Mouse (Mus musculus) stomach, postnatal 0 days (tissue): ENCODE results near the gene Pde9a.

Source experiments
- CTCF ChIP-seq: IDR thresholded peaks from 2 replicates; pipeline ENCODE4 v1.5.1; 2016; ENCODE audit warnings: antibody characterized with exemption, low read depth, mild to moderate bottlenecking, moderate library complexity
- EP300 ChIP-seq: optimal IDR thresholded peaks from 2 replicates; pipeline ENCODE3; 2016; ENCODE audit warnings: antibody characterized with exemption

GRCm38 (mm10) chr17:31391462-31391861, 5.5 kb downstream of the Pde9a start:
- TF ChIP-seq EP300 (no peak), CTCF (no peak)
